Mouse (Mus musculus) left cerebral cortex, adult 8-10 months (tissue): ENCODE data around the gene Fdx1l. TPM values are rescaled to one million over a fixed set of nuclear protein-coding genes. Genes with fewer than 3 reads are reported as not detected.
A peak's percentile ranks its signal among the peaks of the same experiment; 100 is the strongest.
"Not testable (repeated sequence)": the region's sequence is repeated elsewhere in the genome, so short reads cannot be mapped to it uniquely, and the experiment has no call there.

ENCODE experiments used
- DNase-seq, 2 experiments: peaks; one replicate each; pipeline ENCODE4 v3.0.0; 2022; ENCODE audit warnings: low spot score in 2 of 2
- total RNA-seq, 4 experiments: library from RNA; stranded (reverse); gene quantifications; 2 replicates each; pipeline ENCODE4 v1.2.4; 2022

Gene Fdx1l
- total RNA-seq, 4 experiments from 2014 or later, result 55.8 to 63.7 (median 58.3) TPM

GRCm38 (mm10) chr9:21074173-21074572 is 759 bp upstream of the Fdx1l start:
- DNase-seq, result no peak

GRCm38 (mm10) chr9:21072641-21073040 is 773 bp downstream of the Fdx1l start:
- no peak for DNase-seq

GRCm38 (mm10) chr9:21067006-21067684 is 6.3 kb downstream of the Fdx1l start, which contains the start of gene Zglp1:
TSS of gene Zglp1 (minus strand) at chr9:21067093.
- DNase-seq, result no peak

- peak in 1 of 2 experiments; percentile 89 for DNase-seq
Measured at GRCm38 (mm10) chr9:21062928-21063327, 10.5 kb downstream of the Fdx1l start.

GRCm38 (mm10) chr9:21051578-21051977 is 21.8 kb downstream of the Fdx1l start:
- no peak for DNase-seq

GRCm38 (mm10) chr9:21045235-21045634 is 28.2 kb downstream of the Fdx1l start:
- DNase-seq, result no peak

- DNase-seq, result not testable (repeated sequence)
Measured at GRCm38 (mm10) chr9:21044785-21045184, 28.6 kb downstream of the Fdx1l start.

GRCm38 (mm10) chr9:21043563-21043962 is 29.9 kb downstream of the Fdx1l start:
- DNase-seq, result no peak

GRCm38 (mm10) chr9:21041308-21041707 is 32.1 kb downstream of the Fdx1l start:
- DNase-seq, result peak; percentile 50 to 91

GRCm38 (mm10) chr9:21039779-21040178 is 33.6 kb downstream of the Fdx1l start:
- no peak for DNase-seq

GRCm38 (mm10) chr9:21037481-21037891 is 35.9 kb downstream of the Fdx1l start:
- DNase-seq, result peak; percentile 35 to 52

- peak in 1 of 2 experiments; percentile 18 for DNase-seq
Measured at GRCm38 (mm10) chr9:21036666-21037065, 36.7 kb downstream of the Fdx1l start.

GRCm38 (mm10) chr9:21036161-21036560 is 37.3 kb downstream of the Fdx1l start:
- DNase-seq, result no peak

- DNase-seq, result no peak
Measured at GRCm38 (mm10) chr9:21035586-21035985, 37.8 kb downstream of the Fdx1l start.

GRCm38 (mm10) chr9:21034481-21035085 is 38.8 kb downstream of the Fdx1l start:
- DNase-seq, result no peak

GRCm38 (mm10) chr9:21033136-21033535 is 40.3 kb downstream of the Fdx1l start:
- DNase-seq, result peak; percentile 59 to 70

- DNase-seq, result no peak
Measured at GRCm38 (mm10) chr9:21032491-21032890, 40.9 kb downstream of the Fdx1l start.

- DNase-seq, result peak in 1 of 2 experiments; percentile 87
Measured at GRCm38 (mm10) chr9:21031896-21032351, 41.5 kb downstream of the Fdx1l start, which contains the start of gene Icam5. TSS of gene Icam5 (plus strand) at chr9:21032073.

GRCm38 (mm10) chr9:21031251-21031895 is 42.0 kb downstream of the Fdx1l start:
- DNase-seq, result peak; percentile 76 to 87

- peak; percentile 64 to 76 for DNase-seq
Measured at GRCm38 (mm10) chr9:21030781-21031250, 42.6 kb downstream of the Fdx1l start.

GRCm38 (mm10) chr9:21030055-21030600 is 43.3 kb downstream of the Fdx1l start:
- DNase-seq, result no peak
